Mouse (Mus musculus): ENCODE measurements around the gene Kit.

The Kit gene

DNA sequence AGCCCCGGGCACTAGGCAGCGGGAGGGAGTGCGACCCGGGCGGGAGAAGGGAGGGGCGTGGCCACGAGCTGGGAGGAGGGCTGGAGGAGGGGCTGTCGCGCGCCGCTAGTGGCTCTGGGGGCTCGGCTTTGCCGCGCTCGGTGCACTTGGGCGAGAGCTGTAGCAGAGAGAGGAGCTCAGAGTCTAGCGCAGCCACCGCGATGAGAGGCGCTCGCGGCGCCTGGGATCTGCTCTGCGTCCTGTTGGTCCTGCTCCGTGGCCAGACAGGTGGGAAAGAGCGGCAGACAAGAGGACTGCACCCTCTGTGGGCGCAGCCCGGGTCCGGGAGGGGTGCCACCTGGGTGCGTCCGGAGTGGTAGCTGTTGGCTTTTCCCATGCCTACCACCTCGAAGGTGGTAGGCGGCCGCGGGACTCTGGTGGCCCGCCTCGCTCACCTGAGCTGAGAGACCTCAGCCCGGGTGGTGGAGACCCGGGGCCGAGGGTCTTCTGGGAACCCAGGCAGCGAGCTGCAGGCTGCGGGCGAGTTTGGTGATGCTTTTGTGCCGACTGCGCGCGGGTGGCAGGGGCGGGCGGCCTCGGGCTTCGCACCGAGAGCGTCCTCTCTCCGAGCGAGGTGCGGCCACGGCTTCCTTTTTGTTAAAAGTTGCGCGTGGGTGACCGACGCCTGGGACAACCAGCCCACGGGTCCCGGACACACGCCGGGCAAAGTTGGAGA lies at the start of gene Kit:
TSS of gene Kit (plus strand) at position 65 of the 715 bp plus-strand sequence.
- in situ Hi-C loops (cut with MboI, MseI), result no loop called here

DNA sequence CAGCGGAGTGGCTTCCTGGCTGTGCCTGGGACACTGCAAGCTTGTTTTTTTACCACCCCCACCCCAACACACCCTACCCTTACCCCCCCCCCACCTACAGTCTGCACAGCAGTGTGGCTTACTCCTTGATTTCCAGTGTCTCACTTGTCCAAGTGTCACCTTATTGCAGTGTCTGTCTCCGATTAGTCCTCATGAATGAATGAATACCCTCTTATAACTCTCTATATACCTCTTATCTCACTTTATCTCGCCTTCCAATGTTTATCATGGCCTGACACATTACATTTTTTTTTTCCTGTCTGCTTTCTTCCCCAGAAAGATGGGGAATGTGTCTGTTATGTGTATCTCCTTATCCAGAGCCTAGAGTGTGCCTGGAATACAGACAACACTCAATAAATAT lies 38.6 kb upstream of the Kit start:
- in situ Hi-C loops (cut with MboI, MseI), result no loop called here

DNA sequence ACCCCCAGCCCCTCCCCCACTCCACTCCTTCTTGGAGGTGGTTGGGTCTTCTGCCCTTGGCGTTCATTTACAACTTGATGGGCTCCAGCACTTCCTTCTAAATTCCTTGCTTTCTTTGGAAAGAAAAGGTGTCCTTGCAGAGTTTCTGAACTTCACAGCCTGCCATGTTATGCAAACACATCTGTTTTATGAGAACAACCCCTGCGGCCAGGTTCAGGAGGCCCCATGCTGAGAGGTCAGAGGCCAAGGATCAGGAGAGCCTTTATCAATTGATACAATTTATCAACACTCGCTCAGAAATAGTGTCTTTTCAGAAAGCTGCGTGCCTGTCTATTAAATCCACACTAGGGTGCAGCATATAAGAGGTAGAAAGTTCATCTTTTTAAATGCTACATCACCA lies 37.0 kb upstream of the Kit start:
- in situ Hi-C loops (cut with MboI, MseI), result no loop called here

DNA sequence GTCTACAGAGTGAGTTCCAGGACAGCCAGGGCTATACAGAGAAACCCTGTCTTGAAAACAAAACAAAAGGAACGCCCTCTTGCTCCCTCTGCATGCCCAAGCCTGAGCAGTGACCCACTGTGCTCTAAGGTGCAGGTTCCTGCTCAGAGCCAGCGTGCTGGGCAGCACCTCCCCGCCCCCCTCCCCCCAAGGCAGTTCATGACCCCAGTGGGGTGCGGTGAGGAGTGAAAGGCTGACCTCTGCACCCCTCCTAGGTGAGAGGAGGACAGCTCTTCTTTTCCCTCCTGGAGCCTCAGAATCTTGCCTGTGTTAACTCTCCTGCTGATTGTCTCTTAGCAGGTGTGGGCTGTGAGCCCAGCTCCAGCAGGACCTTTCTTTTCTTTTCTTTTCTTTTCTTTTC lies 36.3 kb upstream of the Kit start:
- in situ Hi-C loops (cut with MboI, MseI), result no loop called here

DNA sequence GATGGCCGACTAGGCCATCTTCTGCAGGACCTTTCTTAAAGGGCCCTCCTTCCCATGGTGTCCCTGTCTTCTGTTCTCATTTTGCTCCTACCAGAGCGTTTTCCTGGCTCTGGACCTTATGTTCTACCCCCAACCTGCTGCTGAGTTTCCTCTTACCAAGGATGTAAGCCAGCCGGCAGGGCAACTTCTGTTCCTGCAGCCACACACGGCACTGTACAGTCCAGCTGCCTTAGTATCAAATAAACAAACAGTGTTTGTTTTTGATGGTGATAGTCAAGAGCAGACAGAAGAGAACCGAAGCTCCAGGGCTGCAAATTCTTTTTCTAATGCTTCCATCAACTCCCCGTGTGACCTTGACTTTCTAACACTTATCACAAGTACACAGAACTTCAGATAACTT lies 35.6 kb upstream of the Kit start:
- in situ Hi-C loops (cut with MboI, MseI), result no loop called here

DNA sequence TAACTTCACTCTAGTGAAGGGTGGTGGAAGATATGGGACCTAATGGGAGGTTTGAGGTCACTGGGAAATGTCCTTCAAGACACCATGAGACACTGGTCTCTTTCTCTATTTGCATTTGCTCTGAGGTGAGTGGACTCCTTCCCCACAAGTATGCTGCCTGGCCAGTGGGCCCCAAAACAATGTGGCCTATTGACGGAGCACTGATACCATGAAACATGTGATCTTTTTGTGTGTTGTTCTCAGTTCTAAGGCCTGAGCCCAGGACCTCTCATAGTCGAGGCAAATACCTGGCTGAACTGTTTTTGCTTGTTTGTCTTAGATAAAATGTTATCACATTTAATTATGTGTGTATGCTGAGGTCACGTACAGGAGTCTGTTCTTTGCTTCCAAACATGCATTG lies 31.0 kb upstream of the Kit start:
- in situ Hi-C loops (cut with MboI, MseI), result no loop called here

DNA sequence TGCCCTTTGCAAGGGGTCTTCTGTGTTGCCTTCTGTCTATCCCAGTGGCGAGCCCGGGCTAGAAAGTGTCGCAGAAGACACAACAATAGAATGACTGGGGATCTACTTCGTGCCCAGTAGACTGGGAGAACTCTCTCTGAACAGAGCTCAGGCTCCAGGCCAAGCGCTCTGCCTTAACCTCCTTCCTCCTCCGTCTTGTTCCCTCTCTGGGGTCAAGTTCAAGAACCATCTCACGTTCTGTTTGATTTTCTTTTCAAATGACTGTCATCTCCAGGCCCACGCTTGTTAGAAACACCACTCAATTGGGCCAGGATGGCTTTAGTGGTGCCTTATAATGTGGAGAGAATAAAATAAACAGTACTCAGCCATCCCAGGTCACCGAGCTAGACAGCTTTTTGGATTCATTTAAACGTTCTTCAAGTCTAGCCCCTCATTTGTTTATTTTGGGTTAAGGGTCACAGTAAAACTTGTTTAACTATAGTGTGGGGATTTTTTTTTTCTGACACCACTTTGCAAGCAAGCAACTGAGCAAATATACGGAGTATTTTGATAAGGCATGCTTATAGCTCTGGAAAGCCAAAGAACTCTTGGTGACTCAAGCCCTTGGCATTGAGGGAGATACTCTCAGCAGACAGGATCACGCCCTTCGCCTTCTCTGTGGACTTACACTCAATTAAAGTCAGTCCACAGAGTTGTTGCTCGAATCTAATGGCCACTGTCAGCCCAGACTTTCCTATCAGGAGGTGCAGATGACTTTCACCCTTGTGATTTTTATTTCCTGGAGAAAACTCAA lies 30.0 kb upstream of the Kit start:
- in situ Hi-C loops (cut with MboI, MseI), result no loop called here

DNA sequence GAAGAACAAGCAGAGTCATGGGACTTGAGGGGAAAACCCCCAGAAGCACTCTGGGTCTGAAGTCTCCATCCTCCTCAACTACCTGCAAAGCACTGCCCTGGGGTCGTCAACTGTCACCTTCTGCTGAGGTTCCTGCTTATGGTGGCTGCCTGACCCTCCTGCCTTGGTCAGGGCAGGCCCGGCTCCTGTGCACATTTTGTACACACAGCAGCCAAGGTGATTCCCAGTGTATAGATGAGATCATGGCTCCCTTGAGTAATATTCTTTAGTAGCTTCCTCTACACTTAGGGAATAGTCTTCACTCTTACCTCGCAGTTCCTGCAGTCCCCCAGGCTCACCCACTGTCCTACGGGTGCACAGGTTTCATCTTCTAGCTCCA lies 29.5 kb upstream of the Kit start:
- in situ Hi-C loops (cut with MboI, MseI), result no loop called here

DNA sequence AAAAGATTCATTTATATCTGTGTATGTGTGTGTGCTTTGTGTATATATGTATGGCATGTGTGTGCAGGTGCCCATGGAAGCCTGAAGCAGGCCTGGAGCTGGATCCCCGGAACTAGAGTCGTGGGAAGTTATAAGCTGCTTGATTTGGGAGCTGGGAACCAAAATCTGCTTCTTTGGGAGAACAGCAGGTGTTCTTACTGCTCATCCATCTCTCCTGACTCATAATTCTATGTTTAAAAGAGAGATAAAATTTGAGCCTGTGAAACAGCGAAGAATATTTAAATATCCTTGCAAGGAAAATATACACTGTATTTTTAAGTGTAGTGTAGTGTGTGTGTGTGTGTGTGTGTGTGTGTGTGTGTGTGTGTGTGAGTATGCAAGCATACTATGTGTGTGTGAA lies 21.7 kb upstream of the Kit start:
- in situ Hi-C loops (cut with MboI, MseI), result no loop called here

DNA sequence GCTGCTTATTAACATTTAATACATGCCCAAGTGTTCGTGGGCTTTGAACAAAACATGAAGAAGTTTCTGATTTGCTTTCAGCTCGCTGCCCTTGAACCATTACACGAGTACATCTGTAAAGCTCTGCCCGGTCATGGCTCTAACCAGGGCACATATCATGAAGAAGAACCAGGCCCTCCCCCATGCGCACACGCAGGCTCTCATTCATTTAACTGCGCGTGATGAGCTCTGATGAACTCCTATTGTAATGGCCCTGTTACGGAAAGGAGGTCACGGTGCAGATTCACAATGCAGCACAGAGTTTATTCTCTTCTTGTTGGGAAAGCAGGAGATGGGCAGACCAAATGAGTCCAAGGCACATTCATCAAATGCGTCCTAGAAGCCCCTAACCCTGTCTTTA lies 17.1 kb upstream of the Kit start:
- in situ Hi-C loops (cut with MboI, MseI), result no loop called here

DNA sequence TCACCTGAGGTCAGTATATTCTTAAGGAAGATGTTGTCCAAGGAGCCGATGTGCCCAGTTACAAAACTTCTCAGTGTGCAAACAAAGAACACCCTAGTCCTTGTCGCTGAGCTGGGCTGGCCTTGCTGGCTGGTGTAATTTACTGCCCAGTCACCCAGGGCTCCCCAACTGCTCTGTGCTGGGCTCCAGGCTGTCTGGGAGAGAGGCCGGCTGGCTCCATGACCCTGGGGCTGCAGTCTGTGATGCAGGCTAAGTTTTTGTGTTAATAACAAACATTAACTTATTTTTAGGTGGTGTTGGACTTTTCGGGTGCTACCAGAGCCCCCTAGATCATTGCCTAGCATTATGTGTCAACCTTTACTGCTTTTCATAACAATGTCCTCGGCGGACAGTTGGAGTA lies 15.4 kb upstream of the Kit start:
- in situ Hi-C loops (cut with MboI, MseI), result no loop called here

DNA sequence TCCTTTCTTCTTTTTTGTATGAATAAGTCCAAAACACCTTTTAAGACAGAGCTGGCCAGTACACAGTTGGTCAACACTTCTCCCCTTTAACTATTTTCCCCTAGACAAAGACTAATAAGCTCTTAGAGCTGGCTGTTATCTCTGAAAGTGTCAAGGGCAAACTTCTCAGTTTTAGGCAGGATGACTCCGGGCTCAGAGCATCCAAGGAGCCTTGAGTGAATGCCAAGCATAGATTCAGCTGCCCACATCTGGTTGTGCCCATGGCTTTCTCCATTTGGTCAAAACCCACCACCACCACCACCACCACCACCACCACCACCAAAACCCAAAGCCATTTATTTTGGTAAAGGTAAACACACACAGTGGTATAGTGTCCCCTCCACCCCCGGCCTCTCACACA lies 13.5 kb upstream of the Kit start:
- in situ Hi-C loops (cut with MboI, MseI), result no loop called here

DNA sequence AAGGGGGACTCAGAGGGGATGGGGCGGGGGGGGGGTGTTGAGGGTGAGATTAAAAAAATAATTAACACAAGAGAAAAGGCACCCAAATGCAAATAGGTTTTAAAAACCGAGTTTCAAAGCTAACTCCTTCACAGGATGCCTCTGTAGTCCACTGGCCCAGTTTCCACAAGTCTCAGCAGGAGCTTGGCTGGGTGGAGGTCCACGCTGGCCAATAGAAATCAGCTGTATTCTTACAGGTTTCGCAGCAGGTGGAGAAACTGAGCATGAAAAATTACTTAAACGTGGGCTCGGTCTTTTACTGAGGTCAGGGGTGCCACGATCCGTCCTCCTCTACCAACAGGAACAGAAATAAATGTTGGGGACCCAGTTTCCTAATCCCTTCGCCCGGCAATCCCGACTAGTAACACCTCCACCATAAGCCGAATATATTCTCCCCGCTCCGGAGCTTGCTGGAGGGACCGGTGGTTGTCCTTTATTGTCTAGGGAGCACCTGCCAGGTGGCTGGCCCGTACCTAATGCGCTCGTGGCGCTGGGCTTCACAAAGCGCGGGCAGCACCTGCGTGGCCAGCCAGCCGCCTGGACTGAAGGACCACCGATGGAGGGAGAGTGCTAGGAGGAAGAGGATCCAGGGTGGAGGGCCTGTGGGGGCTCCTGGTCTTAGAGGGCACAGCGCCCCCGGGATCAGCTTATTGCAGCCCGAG lies 415 bp upstream of the Kit start:
- in situ Hi-C loops (cut with MboI, MseI), result no loop called here

DNA sequence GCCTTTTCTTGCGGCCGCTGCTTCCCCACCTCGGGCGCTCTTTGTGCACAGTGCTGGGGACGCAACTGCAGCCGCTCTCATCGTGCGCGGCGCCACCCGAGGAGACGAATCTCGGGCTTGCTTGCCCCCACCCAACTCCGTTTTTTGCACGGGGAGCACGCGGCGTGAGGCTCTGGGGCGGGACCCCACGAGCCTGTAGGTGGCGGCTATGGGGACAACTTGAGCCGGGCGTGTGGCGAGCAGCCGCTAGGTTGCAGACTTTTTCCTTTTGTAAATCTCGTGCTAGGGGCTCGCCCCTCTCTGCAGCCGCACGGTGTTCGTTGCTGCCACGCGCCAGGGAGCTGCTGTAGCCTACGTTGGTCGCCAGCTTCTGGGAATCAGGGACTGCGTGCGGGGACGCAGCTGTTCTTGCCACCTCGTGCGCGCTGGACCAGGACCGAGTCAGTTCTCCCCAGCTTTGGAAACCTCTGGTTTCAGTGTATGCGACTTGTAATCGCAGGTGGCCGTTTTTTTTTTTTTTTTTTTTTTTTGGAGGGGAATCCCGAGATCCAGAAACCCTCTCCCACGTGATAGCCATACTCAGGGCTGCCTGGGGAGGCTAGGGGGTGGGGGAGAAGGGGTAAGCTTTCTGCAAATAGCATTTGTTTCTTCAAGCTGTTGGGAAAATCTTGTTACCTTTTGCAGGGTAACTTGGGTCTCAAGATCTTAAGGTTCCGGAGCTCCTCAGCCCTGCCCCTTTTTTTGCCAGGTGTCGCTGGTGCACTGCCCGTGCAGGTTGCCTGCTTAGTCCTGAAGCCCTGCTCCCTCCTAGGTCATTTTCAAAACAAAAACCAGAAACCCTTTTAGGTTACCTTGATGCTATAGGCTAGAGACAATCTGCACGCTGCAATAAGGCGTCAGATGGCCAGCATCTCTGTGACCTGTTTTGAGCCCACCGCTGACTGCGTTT lies 1.1 kb downstream of the Kit start:
- in situ Hi-C loops (cut with MboI, MseI), result no loop called here

DNA sequence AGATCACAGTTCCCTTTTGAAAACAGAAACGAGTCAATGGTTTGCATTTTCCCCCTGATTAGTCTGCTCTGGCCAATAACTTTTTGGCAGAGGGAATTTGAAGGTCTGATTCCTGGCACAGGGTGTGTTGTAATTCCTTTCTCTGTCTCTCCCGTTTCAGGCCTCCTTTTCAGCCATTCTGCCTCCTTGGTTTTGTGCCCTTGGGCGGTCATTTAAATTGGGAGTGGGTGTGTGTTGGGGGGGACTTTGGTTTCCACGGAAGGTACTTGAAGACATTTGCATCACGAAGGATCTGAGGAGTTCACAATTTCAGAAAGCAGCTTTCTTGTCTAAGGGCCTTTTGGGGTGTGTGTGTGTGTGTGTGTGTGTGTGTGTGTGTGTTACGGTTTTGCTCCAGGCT lies 2.0 kb downstream of the Kit start:
- in situ Hi-C loops (cut with MboI, MseI), result no loop called here

DNA sequence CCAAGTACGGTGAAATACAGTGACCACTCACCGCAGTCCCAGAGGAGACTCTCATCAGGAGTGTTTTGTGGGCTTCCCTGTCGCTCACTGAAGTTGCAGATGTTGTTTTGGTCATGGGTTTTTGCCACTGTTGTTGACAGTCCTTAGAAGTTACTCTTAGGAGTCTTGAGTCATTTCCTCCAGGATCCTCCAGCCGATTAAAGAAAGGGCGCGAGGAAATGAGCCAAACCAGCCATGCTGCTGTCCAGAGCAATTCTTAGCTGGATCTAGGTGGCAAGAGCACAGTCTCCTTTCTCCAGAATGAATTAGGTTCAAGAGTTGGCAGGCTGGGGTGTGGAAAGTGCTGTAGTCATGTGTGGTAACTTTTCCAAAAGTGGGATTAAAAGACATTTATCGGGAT lies 3.4 kb downstream of the Kit start:
- in situ Hi-C loops (cut with MboI, MseI), result no loop called here

DNA sequence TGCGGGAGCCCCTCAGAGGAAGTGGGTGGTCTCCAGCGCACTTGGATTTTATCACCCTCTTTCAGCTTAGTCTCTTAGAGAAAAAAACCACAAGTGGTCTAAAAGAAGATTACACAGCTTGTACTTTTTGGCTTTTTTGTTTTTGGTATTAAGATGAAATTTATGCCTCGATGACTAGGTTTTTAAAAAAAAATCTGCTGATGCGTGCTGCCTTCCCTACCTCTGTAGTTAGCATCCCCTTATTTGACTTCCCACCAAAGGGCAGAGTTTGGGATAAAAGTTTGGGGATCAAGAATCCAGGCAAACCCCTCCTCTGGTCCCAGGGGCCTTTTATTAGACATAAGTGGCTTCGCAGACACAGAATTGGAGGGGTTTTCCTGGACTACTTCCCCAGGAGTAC lies 4.5 kb downstream of the Kit start:
- in situ Hi-C loops (cut with MboI, MseI), result no loop called here

DNA sequence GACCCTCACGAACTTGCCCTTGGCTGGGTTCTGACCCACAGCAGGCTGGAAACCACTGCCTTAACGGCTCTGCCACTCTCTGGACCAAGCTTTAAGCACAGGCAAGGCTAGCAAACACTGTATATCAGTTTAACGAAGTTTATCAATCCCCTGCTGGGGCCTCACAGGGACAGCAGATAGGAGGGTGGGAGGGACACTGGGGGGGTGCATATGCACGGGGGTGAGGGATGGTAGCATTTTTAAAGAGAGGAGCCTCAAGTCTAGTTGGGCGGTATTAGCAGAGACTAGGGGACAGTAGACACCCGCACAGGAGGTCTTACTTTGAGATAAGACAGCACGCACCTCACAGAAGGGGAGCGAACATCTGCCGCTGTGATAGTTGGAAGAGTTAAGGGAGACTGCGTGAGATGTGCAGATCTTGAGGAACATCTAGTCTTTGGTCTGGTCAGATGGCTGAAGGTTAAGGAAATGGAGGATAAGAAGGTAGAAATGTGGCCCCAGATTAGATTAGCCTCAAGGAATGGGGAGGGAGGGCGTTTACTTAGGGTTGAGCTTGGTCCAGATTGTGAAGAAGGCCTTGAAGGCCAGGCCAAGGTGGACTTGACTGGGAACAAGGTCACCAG lies 5.0 kb downstream of the Kit start:
- in situ Hi-C loops (cut with MboI, MseI), result no loop called here

DNA sequence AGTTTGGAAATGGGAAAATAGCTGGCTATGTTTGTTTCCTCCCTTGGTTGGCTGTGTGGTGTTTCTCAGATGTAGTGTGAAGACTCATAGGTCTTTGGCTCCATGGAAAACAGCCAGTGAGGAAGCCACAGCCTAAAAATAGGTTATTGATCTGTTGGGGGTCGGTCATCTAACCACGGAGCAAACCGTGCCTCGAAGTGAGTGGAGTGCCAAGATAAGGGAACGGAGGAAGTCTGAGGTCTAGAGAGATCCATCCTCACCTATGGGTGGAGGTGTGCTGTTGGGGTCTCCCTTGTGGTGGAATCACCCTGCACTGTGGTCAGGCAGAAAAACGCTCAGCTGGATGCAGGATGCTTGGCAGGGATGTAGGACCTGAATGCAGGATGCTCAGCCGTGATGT lies 7.2 kb downstream of the Kit start:
- in situ Hi-C loops (cut with MboI, MseI), result no loop called here

DNA sequence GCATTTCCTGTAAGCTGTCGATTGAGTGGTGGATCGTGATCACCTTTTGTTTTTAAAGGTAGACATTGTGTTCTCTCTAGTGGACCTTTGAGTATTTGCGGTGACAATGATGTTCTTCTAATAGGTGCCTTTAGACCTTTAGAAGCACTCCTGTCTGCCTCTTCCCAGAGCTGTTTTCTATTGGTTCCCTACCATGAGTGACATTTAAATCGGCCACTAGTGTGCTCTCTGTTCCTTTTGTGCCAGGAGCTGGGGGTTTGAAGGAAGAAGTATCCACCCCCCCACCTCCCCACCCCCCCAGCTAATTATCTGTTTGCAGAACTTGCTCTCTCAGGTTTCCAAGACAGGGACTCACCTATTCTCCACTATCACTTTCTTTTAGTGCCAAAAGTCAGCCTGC lies 13.1 kb downstream of the Kit start:
- in situ Hi-C loops (cut with MboI, MseI), result no loop called here
